Mouse (Mus musculus): Measurements from ENCODE around the gene BC117090. TPM values are rescaled to one million over a fixed set of nuclear protein-coding genes. Genes with fewer than 3 reads are reported as not detected.

Gene BC117090
- polyA plus RNA-seq (2012; rRNA removed), result 0.25 and 0.39 TPM in 2 replicates

DNA sequence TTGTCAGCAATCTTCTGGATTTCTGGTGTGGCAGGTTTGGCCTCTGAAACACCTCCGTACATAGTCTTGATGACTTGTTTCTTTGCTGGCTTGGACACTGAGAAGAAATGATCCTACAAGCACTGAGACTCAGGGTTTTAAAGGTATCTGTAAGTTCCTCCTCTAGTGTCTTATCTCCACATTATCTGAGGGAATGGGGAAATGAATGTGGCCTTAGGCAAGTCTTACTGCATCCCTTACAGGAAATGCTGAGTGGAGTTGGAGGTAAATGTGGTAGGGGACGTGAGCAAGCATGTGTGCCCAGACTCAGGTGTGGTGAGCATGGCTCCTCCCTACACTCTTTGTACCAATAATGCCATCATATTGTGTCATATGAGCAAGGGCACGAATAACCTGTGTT is at the start of gene BC117090:
Gene BC117090, minus strand, starts transcription at position 101 of the 400 bp plus-strand sequence.

DNA sequence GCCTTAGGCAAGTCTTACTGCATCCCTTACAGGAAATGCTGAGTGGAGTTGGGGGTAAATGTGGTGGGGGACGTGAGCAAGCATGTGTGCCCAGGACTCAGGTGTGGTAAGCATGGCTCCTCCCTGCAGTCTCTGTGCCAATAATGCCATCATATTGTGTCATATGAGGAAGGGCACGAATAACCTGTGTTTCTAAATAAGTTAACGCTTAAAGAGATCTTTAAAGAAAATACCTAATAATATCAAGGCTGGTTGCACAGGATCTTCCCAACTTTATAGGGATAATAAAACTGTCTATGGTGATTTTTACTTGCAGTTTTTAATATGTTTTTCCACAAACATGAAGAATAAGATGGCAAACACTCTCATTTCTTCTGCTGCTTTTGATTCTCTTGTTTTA is 33.5 kb upstream of the BC117090 start, which contains the start of gene BC100530:
Gene BC100530, minus strand, starts transcription at position 101 of the 400 bp plus-strand sequence.

DNA sequence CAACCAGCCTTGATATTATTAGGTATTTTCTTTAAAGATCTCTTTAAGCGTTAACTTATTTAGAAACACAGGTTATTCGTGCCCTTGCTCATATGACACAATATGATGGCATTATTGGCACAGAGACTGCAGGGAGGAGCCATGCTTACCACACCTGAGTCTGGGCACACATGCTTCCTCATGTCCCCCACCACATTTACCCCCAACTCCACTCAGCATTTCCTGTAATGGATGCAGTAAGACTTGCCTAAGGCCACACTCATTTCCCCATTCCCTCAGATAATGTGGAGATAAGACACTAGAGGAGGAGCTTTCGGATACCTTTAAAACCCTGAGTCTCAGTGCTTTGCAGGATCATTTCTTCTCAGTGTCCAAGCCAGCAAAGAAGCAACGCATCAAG is 57.3 kb downstream of the BC117090 start, which contains the start of gene Stfa1:
Gene Stfa1, plus strand, starts transcription at position 156 of the 400 bp plus-strand sequence.

Other genes with a start within 250 kb of the BC117090 start
- not detected in 2 replicates for gene Csta1, start 203.1 kb downstream of the BC117090 start, polyA plus RNA-seq (2012; rRNA removed)
- 29.8 and 44.8 TPM in 2 replicates for gene Stfa2l1, start 177.5 kb downstream of the BC117090 start, polyA plus RNA-seq (2012; rRNA removed)
- gene Gm5483, start 150.1 kb downstream of the BC117090 start, polyA plus RNA-seq (2012; rRNA removed), result 78.4 and 119 TPM in 2 replicates
- gene Gm5416, start 123.9 kb downstream of the BC117090 start, polyA plus RNA-seq (2012; rRNA removed), result 0.40 and 1.3 TPM in 2 replicates
- gene 2010005H15Rik, start 112.9 kb downstream of the BC117090 start, polyA plus RNA-seq (2012; rRNA removed), result 2.1 and 2.8 TPM in 2 replicates
- 108 and 154 TPM in 2 replicates for gene Stfa1, start 57.4 kb downstream of the BC117090 start, polyA plus RNA-seq (2012; rRNA removed)
- 81.1 and 121 TPM in 2 replicates for gene BC100530, start 33.4 kb upstream of the BC117090 start, polyA plus RNA-seq (2012; rRNA removed)
- 10.6 and 15.7 TPM in 2 replicates for gene Stfa2, start 74.1 kb upstream of the BC117090 start, polyA plus RNA-seq (2012; rRNA removed)
- gene Stfa3, start 121.1 kb upstream of the BC117090 start, polyA plus RNA-seq (2012; rRNA removed), result 31.3 and 50.9 TPM in 2 replicates
- gene Casr, start 227.8 kb upstream of the BC117090 start, polyA plus RNA-seq (2012; rRNA removed), result not detected in 2 replicates